ENCODE assay signal across 11 mouse cellular contexts in genomic region chr13:29370731-29371465, GRCm38 (mm10).
DNase-seq lines count a peak whose midpoint lies in the region; ATAC-seq and TF ChIP-seq lines count a peak whose summit lies in the region.
"Had no signal": no experiment of that assay in that cellular context is flagged by ENCODE, and none has a peak within 500 bp of the region (broad histone marks: within the 10 kb centered on the region; RNA-seq: fewer than 3 reads in every experiment).

No protein-coding gene starts in this region.

- DNase-seq in ES-E14 (ENCODE audit: low read depth, low spot score) = peak; percentile 43
- peak; percentile 64 for DNase-seq in brain, embryonic 18.5 days (ENCODE audit: low read depth, low spot score)
- peak; percentile 67 for DNase-seq in forebrain, postnatal 0 days
- no peak for DNase-seq in thymus, adult 18-20 months
- DNase-seq in T-cell, adult 2 months (ENCODE audit: low spot score) = no peak
- no peak for DNase-seq in right cerebral cortex, postnatal 4 days
- DNase-seq in B cell, adult 2 months = no peak
- DNase-seq: gastrocnemius, adult 2 months; liver, embryonic 13.5 days had no signal

- H3K27me3 ChIP-seq in forebrain, postnatal 0 days (ENCODE audit: insufficient read depth, low read length) = no peaks in the 10 kb centered on the region
- no peaks in the 10 kb centered on the region for H3K27me3 ChIP-seq in midbrain, embryonic 16.5 days (ENCODE audit: control insufficient read depth, insufficient read depth, low read depth, low read length)
- H3K27me3 ChIP-seq: liver, embryonic 13.5 days had no signal

- peaks cover 3 to 4% of the 10 kb centered on the region in 2 experiments; a peak in 3 of 4 replicates for H3K4me1 ChIP-seq in ES-E14 (ENCODE audit: control insufficient read depth in 2 of 2, insufficient read depth in 2 of 2, low read length in 2 of 2, poor library complexity in 1 of 2)
- H3K4me1 ChIP-seq in forebrain, postnatal 0 days (ENCODE audit: insufficient read depth) = peaks cover 23% of the 10 kb centered on the region
- peaks cover 22% of the 10 kb centered on the region for H3K4me1 ChIP-seq in midbrain, embryonic 16.5 days (ENCODE audit: control insufficient read depth, insufficient read depth, low read length)
- H3K4me1 ChIP-seq: liver, embryonic 13.5 days had no signal

- no peaks in the 10 kb centered on the region for H3K9me3 ChIP-seq in ES-E14 (ENCODE audit: control insufficient read depth, insufficient read depth, low read depth, low read length)
- no peaks in the 10 kb centered on the region for H3K9me3 ChIP-seq in forebrain, postnatal 0 days (ENCODE audit: low read length)
- no peaks in the 10 kb centered on the region for H3K9me3 ChIP-seq in midbrain, embryonic 16.5 days (replicated peaks; ENCODE audit: control insufficient read depth, low read length, poor library complexity, severe bottlenecking)
- H3K9me3 ChIP-seq: G1E; liver, embryonic 13.5 days had no signal

- peak; percentile 91 for ATAC-seq in forebrain, postnatal 0 days
- ATAC-seq in midbrain, embryonic 16.5 days = peak; percentile 89

- TF ChIP-seq CTCF in forebrain, postnatal 0 days (IDR thresholded peaks at IDR 0.05; ENCODE audit: low read depth) = no peak

- 0 out of 2 replicates have a peak overlapping the region, but pooled peaks have one; percentile 1 for H3K4me2 ChIP-seq in forebrain, postnatal 0 days (ENCODE audit: low read depth)
- H3K4me2 ChIP-seq in midbrain, embryonic 16.5 days (ENCODE audit: low read length) = peak overlapping the region; percentile 13; the same call in 1 of the 2 replicates
- H3K4me2 ChIP-seq: liver, embryonic 13.5 days had no signal

- H3K36me3 ChIP-seq in ES-E14 (ENCODE audit: control insufficient read depth, insufficient read depth, low read length, poor library complexity, severe bottlenecking) = no peaks in the 10 kb centered on the region
- H3K36me3 ChIP-seq in forebrain, postnatal 0 days (ENCODE audit: insufficient read depth) = no peaks in the 10 kb centered on the region
- no peaks in the 10 kb centered on the region for H3K36me3 ChIP-seq in midbrain, embryonic 16.5 days (ENCODE audit: control insufficient read depth, insufficient read depth, low read length)
- H3K36me3 ChIP-seq: G1E; liver, embryonic 13.5 days had no signal

- H3K9ac ChIP-seq in ES-E14 (ENCODE audit: insufficient read depth, low read depth, low read length, poor library complexity, severe bottlenecking) = no peak overlapping the region
- no peak overlapping the region for H3K9ac ChIP-seq in forebrain, postnatal 0 days
- H3K9ac ChIP-seq in midbrain, embryonic 16.5 days (ENCODE audit: low read depth, low read length) = no peak overlapping the region
- H3K9ac ChIP-seq: liver, embryonic 13.5 days had no signal

- in situ Hi-C loops in ES-E14 (cut with MboI; ENCODE audit: low sequenced_read_pairs in 2 of 2, unreplicated experiment in 2 of 2) = no loop called here

- no peak overlapping the region for H3K27ac ChIP-seq in ES-E14 (ENCODE audit: insufficient read depth, low read depth, low read length, poor library complexity, severe bottlenecking)
- peak overlapping the region; percentile 74 for H3K27ac ChIP-seq in forebrain, postnatal 0 days (ENCODE audit: low read depth, low read length)
- peak overlapping the region; percentile 85 for H3K27ac ChIP-seq in midbrain, embryonic 16.5 days (ENCODE audit: low read length)
- H3K27ac ChIP-seq: gastrocnemius, adult 2 months; liver, embryonic 13.5 days had no signal

- H3K4me3 ChIP-seq in ES-E14 (ENCODE audit: insufficient read depth in 1 of 2, low read depth in 1 of 2, low read length in 2 of 2, poor library complexity in 1 of 2, severe bottlenecking in 1 of 2) = no peak overlapping the region
- no peak overlapping the region for H3K4me3 ChIP-seq in forebrain, postnatal 0 days (ENCODE audit: low read depth, low read length)
- H3K4me3 ChIP-seq in midbrain, embryonic 16.5 days (ENCODE audit: low read depth, low read length) = no peak overlapping the region
- H3K4me3 ChIP-seq: gastrocnemius, adult 2 months; liver, embryonic 13.5 days had no signal

- WGBS in forebrain, postnatal 0 days = 8% methylated on average over 5 of the region's 5 CpGs
- WGBS in midbrain, embryonic 16.5 days = 3% methylated on average over 5 of the region's 5 CpGs

TF ChIP-seq in ES-E14, 5 proteins besides CTCF, POLR2A, EP300 and RAD21:
- TF ChIP-seq MAFK (IDR thresholded peaks at IDR 0.05; ENCODE audit: insufficient read depth, low read depth, low read length) (no peak), HCFC1 (IDR thresholded peaks at IDR 0.05; ENCODE audit: borderline replicate concordance, insufficient read depth, low read length) (no peak), CHD2 (IDR thresholded peaks at IDR 0.05; ENCODE audit: low read depth, low read length) (no peak), ZC3H11A (IDR thresholded peaks at IDR 0.05; ENCODE audit: borderline replicate concordance, low read depth, low read length) (no peak), ZNF384 (IDR thresholded peaks at IDR 0.05; ENCODE audit: low read depth, low read length) (no peak)
TF ChIP-seq in ES-E14: peak in this region for 0.

Comparison
In these comparisons a context has a peak if more than half of its experiments do, and no peak if none do; other contexts are left out.
1. DNase-seq: peak in ES-E14 (single experiment), brain, embryonic 18.5 days (single experiment) and forebrain, postnatal 0 days (single experiment); none in thymus, adult 18-20 months (0 of 2), T-cell, adult 2 months (single experiment), right cerebral cortex, postnatal 4 days (single experiment) and B cell, adult 2 months (0 of 2).